Mouse (Mus musculus): ENCODE results near the gene Usp36.

DNA sequence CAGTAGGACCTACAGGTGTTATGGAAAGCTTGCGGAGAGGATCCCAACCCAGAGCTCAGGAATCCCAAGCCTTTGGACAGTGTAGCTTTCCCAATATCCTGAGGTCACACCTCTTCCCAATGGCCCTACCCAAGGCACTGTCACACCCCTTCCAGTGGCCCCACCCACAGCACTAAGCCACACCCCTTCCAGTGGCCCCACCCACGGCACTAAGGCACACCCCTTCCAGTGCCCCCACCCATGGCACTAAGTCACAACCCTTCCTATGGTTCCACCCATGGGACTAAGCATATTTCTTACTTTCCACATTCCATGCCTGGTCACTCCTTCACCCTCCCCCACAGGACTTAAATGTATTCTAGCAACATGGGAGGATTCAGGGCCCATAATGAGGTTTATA lies 8.8 kb upstream of the Usp36 start:
- TF ChIP-seq CTCF (IDR thresholded peaks at IDR 0.05; ENCODE audit: insufficient read depth, low read length): no peak
- TF ChIP-seq POLR2A (IDR thresholded peaks at IDR 0.05; ENCODE audit: borderline replicate concordance, extremely low read depth, low read depth, low read length): no peak
